Mouse (Mus musculus) left cerebral cortex, adult 6 months (tissue): Measurements from ENCODE around the gene Phox2b. TPM values are rescaled to one million over a fixed set of nuclear protein-coding genes. Genes with fewer than 3 reads are reported as not detected.

Experiments
- long read RNA-seq, 2 experiments: library from polyadenylated mRNA; unstranded; transcript quantifications; one replicate each; pipeline ENCODE4 v2.0.0; 2019 to 2020
- polyA plus RNA-seq: library from polyadenylated mRNA; unstranded; fragments of <200 nt; fragmentation: Nextera tagmentation; gene quantifications from 2 replicates; pipeline ENCODE4 v1.2.3, GENCODE M21; 2021

Gene Phox2b
- polyA plus RNA-seq: not detected in 2 replicates
- long read RNA-seq, experiment 1: 0 reads
- long read RNA-seq, experiment 2: 0 reads

DNA sequence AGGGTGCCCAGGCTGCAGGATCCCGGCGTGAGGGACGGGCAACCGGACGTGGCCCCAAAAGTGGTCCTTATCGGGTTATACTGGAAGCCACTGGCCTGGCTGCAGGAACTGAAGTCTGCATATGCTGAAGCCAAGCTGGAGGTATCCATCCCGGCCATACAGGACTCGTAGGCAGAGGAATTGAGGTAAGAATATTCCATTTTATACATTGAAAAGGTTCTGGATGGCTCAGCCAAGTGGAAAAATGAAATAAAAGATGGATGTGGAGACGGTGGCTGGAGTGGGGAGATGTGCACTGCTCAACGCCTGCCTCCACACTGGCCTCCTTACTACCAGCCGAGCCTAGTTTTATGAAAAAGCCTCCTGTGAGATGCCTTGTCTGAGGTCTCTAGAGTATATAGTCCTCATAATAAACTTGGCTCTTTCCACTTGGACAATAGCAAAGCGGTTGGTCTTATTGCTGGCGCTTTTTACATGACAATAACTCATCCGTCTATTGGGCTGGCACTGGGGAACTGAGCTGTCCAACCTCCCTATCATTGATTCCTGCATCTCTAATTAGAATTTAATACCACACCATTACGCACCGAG, at the start of gene Phox2b:
Phox2b (minus strand) TSS at position 569 of the 591 bp plus-strand sequence.

Other genes starting within 250 kb of the Phox2b start
- 112 and 127 TPM in 2 replicates for gene Tmem33, start 161.3 kb upstream of the Phox2b start, polyA plus RNA-seq
- 59.0 and 110 TPM in 2 replicates for gene Slc30a9, start 207.7 kb upstream of the Phox2b start, polyA plus RNA-seq